Mouse (Mus musculus): ENCODE measurements around the gene Fezf2.

DNA sequence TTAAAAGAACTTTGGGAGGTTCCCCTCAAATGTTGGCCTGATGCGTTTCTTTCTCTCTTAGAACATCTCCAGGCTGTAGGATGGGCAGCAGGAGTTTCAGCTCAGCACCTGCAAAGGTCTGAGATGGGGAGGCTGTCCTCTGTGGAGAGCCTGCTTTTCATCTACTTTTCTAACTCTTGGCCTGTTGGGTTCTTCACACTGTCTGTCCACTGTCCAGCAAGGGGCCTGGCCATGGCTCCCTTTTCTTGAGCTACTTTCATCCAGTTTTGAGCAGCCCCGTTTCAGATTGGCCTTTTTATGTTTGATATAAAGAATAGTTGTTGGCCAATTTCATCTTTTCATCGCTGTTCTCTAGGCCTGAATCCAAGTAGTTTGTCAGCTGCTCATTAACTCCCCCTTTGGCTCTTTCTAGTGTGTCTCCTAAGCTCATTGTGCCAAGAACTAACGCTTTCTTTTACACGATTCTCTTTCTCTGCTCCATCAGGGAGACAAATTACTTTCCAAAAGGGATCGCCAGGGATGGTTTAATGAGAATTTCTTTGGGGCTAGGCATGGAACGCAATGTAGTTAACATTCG lies 10.5 kb downstream of the Fezf2 start:
- TF ChIP-seq CTCF (IDR thresholded peaks at IDR 0.05; ENCODE audit: insufficient read depth, low read length) = no peak
- no peak for TF ChIP-seq POLR2A (IDR thresholded peaks at IDR 0.05; ENCODE audit: borderline replicate concordance, extremely low read depth, low read depth, low read length)
